Mouse (Mus musculus): ENCODE results near the gene Sys1.

- no peak for TF ChIP-seq FLI1 (IDR thresholded peaks at IDR 0.05; ENCODE audit: low read length)
- TF ChIP-seq GATA1 (IDR thresholded peaks at IDR 0.05; ENCODE audit: borderline replicate concordance, low read length) = no peak
Measured at GRCm38 (mm10) chr2:164516592-164516991, 59.8 kb downstream of the Sys1 start.
